Mouse (Mus musculus): ENCODE measurements around the gene B3galt6. TPM values are rescaled to one million over a fixed set of nuclear protein-coding genes. Genes with fewer than 3 reads are reported as not detected.

The B3galt6 gene
- polyA plus RNA-seq, 1 experiment from 2014 or later = 17.9 TPM

GRCm38 (mm10) chr4:156028580-156028979, 36.1 kb upstream of the B3galt6 start:
- WGBS = 90% methylated on average over 7 of the region's 7 CpGs
- Histone ChIP-seq H3K27ac (ENCODE audit: low read depth) (no peak overlapping the region), H3K36me3 (ENCODE audit: control insufficient read depth, insufficient read depth, low read length) (peaks cover 16% of the 10 kb centered on the region; the same call in 1 of the 2 replicates)

GRCm38 (mm10) chr4:156026013-156026412, 33.6 kb upstream of the B3galt6 start, which contains the start of gene Tnfrsf18:
Gene Tnfrsf18 (plus strand): TSS chr4:156026164.
- peaks cover 16% of the 10 kb centered on the region; the same call in 1 of the 2 replicates for H3K36me3 ChIP-seq (ENCODE audit: control insufficient read depth, insufficient read depth, low read length)
- H3K4me3 ChIP-seq (ENCODE audit: low read depth, low read length) = no peak within 1 kb of the TSS
- peaks cover 10% of the 10 kb centered on the region for H3K4me1 ChIP-seq (replicated peaks; ENCODE audit: control insufficient read depth, insufficient read depth, low read length)
- no peak within 1 kb of the TSS for H3K9ac ChIP-seq (ENCODE audit: low read length)
- 48% methylated on average over 4 of the region's 4 CpGs for WGBS
- ATAC-seq (replicated peaks; ENCODE audit: low FRiP score, low TSS enrichment, low read depth) (no peak), DNase-seq (ENCODE audit: low spot score) (no peak)
- no peak within 1 kb of the TSS for H3K4me2 ChIP-seq (ENCODE audit: low read length)
- H3K27me3 ChIP-seq (replicated peaks; ENCODE audit: control insufficient read depth, insufficient read depth, low read length) = no peaks in the 10 kb centered on the region
- no peaks in the 10 kb centered on the region for H3K9me3 ChIP-seq (ENCODE audit: control insufficient read depth, low read length)
- no peak within 1 kb of the TSS for H3K27ac ChIP-seq (ENCODE audit: low read depth)

More at GRCm38 (mm10) chr4:156028580-156028979, 36.1 kb upstream of the B3galt6 start:
- Histone ChIP-seq H3K9ac (ENCODE audit: low read length) (no peak overlapping the region), H3K4me1 (replicated peaks; ENCODE audit: control insufficient read depth, insufficient read depth, low read length) (peaks cover 22% of the 10 kb centered on the region), H3K4me2 (ENCODE audit: low read length) (no peak overlapping the region), H3K9me3 (ENCODE audit: control insufficient read depth, low read length) (no peaks in the 10 kb centered on the region), H3K27me3 (replicated peaks; ENCODE audit: control insufficient read depth, insufficient read depth, low read length) (no peaks in the 10 kb centered on the region), H3K4me3 (ENCODE audit: low read depth, low read length) (no peak overlapping the region)
- ATAC-seq (replicated peaks; ENCODE audit: low FRiP score, low TSS enrichment, low read depth) (no peak), DNase-seq (ENCODE audit: low spot score) (no peak)

- Histone ChIP-seq H3K9me3 (ENCODE audit: control insufficient read depth, low read length) (no peaks in the 10 kb centered on the region), H3K27me3 (replicated peaks; ENCODE audit: control insufficient read depth, insufficient read depth, low read length) (no peaks in the 10 kb centered on the region), H3K4me3 (ENCODE audit: low read depth, low read length) (no peak overlapping the region), H3K36me3 (ENCODE audit: control insufficient read depth, insufficient read depth, low read length) (0 out of 2 replicates have a peak, but pooled peaks cover 12% of the 10 kb centered on the region), H3K4me1 (replicated peaks; ENCODE audit: control insufficient read depth, insufficient read depth, low read length) (no peaks in the 10 kb centered on the region), H3K4me2 (ENCODE audit: low read length) (no peak overlapping the region), H3K27ac (ENCODE audit: low read depth) (no peak overlapping the region), H3K9ac (ENCODE audit: low read length) (no peak overlapping the region)
- no peak for ATAC-seq (replicated peaks; ENCODE audit: low FRiP score, low TSS enrichment, low read depth)
- 92% methylated on average over 7 of the region's 7 CpGs for WGBS
- no peak for DNase-seq (ENCODE audit: low spot score)
Measured at GRCm38 (mm10) chr4:156024184-156024583, 31.7 kb upstream of the B3galt6 start.

- Histone ChIP-seq H3K9ac (ENCODE audit: low read length) (no peak overlapping the region), H3K36me3 (ENCODE audit: control insufficient read depth, insufficient read depth, low read length) (0 out of 2 replicates have a peak, but pooled peaks cover 11% of the 10 kb centered on the region), H3K4me1 (replicated peaks; ENCODE audit: control insufficient read depth, insufficient read depth, low read length) (no peaks in the 10 kb centered on the region), H3K27me3 (replicated peaks; ENCODE audit: control insufficient read depth, insufficient read depth, low read length) (no peaks in the 10 kb centered on the region), H3K4me3 (ENCODE audit: low read depth, low read length) (no peak overlapping the region), H3K27ac (ENCODE audit: low read depth) (no peak overlapping the region), H3K4me2 (ENCODE audit: low read length) (no peak overlapping the region), H3K9me3 (ENCODE audit: control insufficient read depth, low read length) (no peaks in the 10 kb centered on the region)
- ATAC-seq (replicated peaks; ENCODE audit: low FRiP score, low TSS enrichment, low read depth) = no peak
- no peak for DNase-seq (ENCODE audit: low spot score)
- 79% methylated on average over 9 of the region's 9 CpGs for WGBS
Measured at GRCm38 (mm10) chr4:156023520-156023919, 31.1 kb upstream of the B3galt6 start.

- Histone ChIP-seq H3K36me3 (ENCODE audit: control insufficient read depth, insufficient read depth, low read length) (no peaks in the 10 kb centered on the region), H3K4me3 (ENCODE audit: low read depth, low read length) (no peak overlapping the region), H3K4me1 (replicated peaks; ENCODE audit: control insufficient read depth, insufficient read depth, low read length) (no peaks in the 10 kb centered on the region), H3K4me2 (ENCODE audit: low read length) (no peak overlapping the region), H3K9me3 (ENCODE audit: control insufficient read depth, low read length) (no peaks in the 10 kb centered on the region), H3K27ac (ENCODE audit: low read depth) (no peak overlapping the region), H3K9ac (ENCODE audit: low read length) (no peak overlapping the region), H3K27me3 (replicated peaks; ENCODE audit: control insufficient read depth, insufficient read depth, low read length) (no peaks in the 10 kb centered on the region)
- DNase-seq (ENCODE audit: low spot score) (no peak), ATAC-seq (replicated peaks; ENCODE audit: low FRiP score, low TSS enrichment, low read depth) (no peak)
- WGBS = 62% methylated on average over 9 of the region's 9 CpGs
Measured at GRCm38 (mm10) chr4:156021942-156022419, 29.5 kb upstream of the B3galt6 start.

- no peak overlapping the region for H3K4me3 ChIP-seq (ENCODE audit: low read depth, low read length)
- H3K9me3 ChIP-seq (ENCODE audit: control insufficient read depth, low read length) = no peaks in the 10 kb centered on the region
- ATAC-seq (replicated peaks; ENCODE audit: low FRiP score, low TSS enrichment, low read depth) (no peak), DNase-seq (ENCODE audit: low spot score) (no peak)
- no peaks in the 10 kb centered on the region for H3K4me1 ChIP-seq (replicated peaks; ENCODE audit: control insufficient read depth, insufficient read depth, low read length)
- H3K4me2 ChIP-seq (ENCODE audit: low read length) = no peak overlapping the region
- H3K27me3 ChIP-seq (replicated peaks; ENCODE audit: control insufficient read depth, insufficient read depth, low read length) = no peaks in the 10 kb centered on the region
- no peak overlapping the region for H3K9ac ChIP-seq (ENCODE audit: low read length)
- no peak overlapping the region for H3K27ac ChIP-seq (ENCODE audit: low read depth)
- no peaks in the 10 kb centered on the region for H3K36me3 ChIP-seq (ENCODE audit: control insufficient read depth, insufficient read depth, low read length)
- WGBS = 58% methylated on average over 3 of the region's 3 CpGs
Measured at GRCm38 (mm10) chr4:156021381-156021780, 28.9 kb upstream of the B3galt6 start.

- WGBS = 89% methylated on average over 12 of the region's 12 CpGs
- H3K4me2 ChIP-seq (ENCODE audit: low read length) = no peak overlapping the region
- DNase-seq (ENCODE audit: low spot score) (no peak), ATAC-seq (replicated peaks; ENCODE audit: low FRiP score, low TSS enrichment, low read depth) (no peak)
- no peaks in the 10 kb centered on the region for H3K9me3 ChIP-seq (ENCODE audit: control insufficient read depth, low read length)
- H3K27me3 ChIP-seq (replicated peaks; ENCODE audit: control insufficient read depth, insufficient read depth, low read length) = no peaks in the 10 kb centered on the region
- H3K9ac ChIP-seq (ENCODE audit: low read length) = no peak overlapping the region
- H3K4me1 ChIP-seq (replicated peaks; ENCODE audit: control insufficient read depth, insufficient read depth, low read length) = no peaks in the 10 kb centered on the region
- no peak overlapping the region for H3K27ac ChIP-seq (ENCODE audit: low read depth)
- H3K36me3 ChIP-seq (ENCODE audit: control insufficient read depth, insufficient read depth, low read length) = 0 out of 2 replicates have a peak, but pooled peaks cover 6% of the 10 kb centered on the region
- H3K4me3 ChIP-seq (ENCODE audit: low read depth, low read length) = no peak overlapping the region
Measured at GRCm38 (mm10) chr4:156019771-156020170, 27.3 kb upstream of the B3galt6 start.

GRCm38 (mm10) chr4:156014436-156014835, 22.0 kb upstream of the B3galt6 start:
- Histone ChIP-seq H3K36me3 (ENCODE audit: control insufficient read depth, insufficient read depth, low read length) (peaks cover 48% of the 10 kb centered on the region), H3K9me3 (ENCODE audit: control insufficient read depth, low read length) (no peaks in the 10 kb centered on the region), H3K27me3 (replicated peaks; ENCODE audit: control insufficient read depth, insufficient read depth, low read length) (no peaks in the 10 kb centered on the region), H3K4me2 (ENCODE audit: low read length) (no peak overlapping the region), H3K4me3 (ENCODE audit: low read depth, low read length) (no peak overlapping the region), H3K27ac (ENCODE audit: low read depth) (no peak overlapping the region), H3K9ac (ENCODE audit: low read length) (no peak overlapping the region), H3K4me1 (replicated peaks; ENCODE audit: control insufficient read depth, insufficient read depth, low read length) (no peaks in the 10 kb centered on the region)
- WGBS = 91% methylated on average over 2 of the region's 2 CpGs
- no peak for DNase-seq (ENCODE audit: low spot score)
- ATAC-seq (replicated peaks; ENCODE audit: low FRiP score, low TSS enrichment, low read depth) = no peak

GRCm38 (mm10) chr4:156013637-156014036, 21.2 kb upstream of the B3galt6 start, which contains the start of gene Tnfrsf4:
Gene Tnfrsf4 (plus strand): TSS chr4:156013843.
- peaks cover 56% of the 10 kb centered on the region for H3K36me3 ChIP-seq (ENCODE audit: control insufficient read depth, insufficient read depth, low read length)
- H3K4me1 ChIP-seq (replicated peaks; ENCODE audit: control insufficient read depth, insufficient read depth, low read length) = no peaks in the 10 kb centered on the region
- H3K9ac ChIP-seq (ENCODE audit: low read length) = no peak within 1 kb of the TSS
- H3K27ac ChIP-seq (ENCODE audit: low read depth) = no peak within 1 kb of the TSS
- 73% methylated on average over 8 of the region's 8 CpGs for WGBS
- H3K4me2 ChIP-seq (ENCODE audit: low read length) = no peak within 1 kb of the TSS
- no peak for DNase-seq (ENCODE audit: low spot score)
- no peaks in the 10 kb centered on the region for H3K9me3 ChIP-seq (ENCODE audit: control insufficient read depth, low read length)
- H3K4me3 ChIP-seq (ENCODE audit: low read depth, low read length) = no peak within 1 kb of the TSS
- no peak for ATAC-seq (replicated peaks; ENCODE audit: low FRiP score, low TSS enrichment, low read depth)
- no peaks in the 10 kb centered on the region for H3K27me3 ChIP-seq (replicated peaks; ENCODE audit: control insufficient read depth, insufficient read depth, low read length)

Data from intestine, embryonic 14.5 days (tissue).